Mouse (Mus musculus): ENCODE measurements at regions not wholly inside any gene's neighbourhood (a gene's known extent, or its start where the extent isn't known, plus 50 kb on each side); places are given as distances from the start of the nearest gene placed in this dataset.

- no peak for DNase-seq (ENCODE audit: low spot score)
Measured at GRCm38 (mm10) chr4:9005938-9006626, 767.2 kb upstream of the Car8 start.

GRCm38 (mm10) chr4:9003891-9004290 is 765.0 kb upstream of the Car8 start:
- DNase-seq (ENCODE audit: low spot score) = no peak

DNA sequence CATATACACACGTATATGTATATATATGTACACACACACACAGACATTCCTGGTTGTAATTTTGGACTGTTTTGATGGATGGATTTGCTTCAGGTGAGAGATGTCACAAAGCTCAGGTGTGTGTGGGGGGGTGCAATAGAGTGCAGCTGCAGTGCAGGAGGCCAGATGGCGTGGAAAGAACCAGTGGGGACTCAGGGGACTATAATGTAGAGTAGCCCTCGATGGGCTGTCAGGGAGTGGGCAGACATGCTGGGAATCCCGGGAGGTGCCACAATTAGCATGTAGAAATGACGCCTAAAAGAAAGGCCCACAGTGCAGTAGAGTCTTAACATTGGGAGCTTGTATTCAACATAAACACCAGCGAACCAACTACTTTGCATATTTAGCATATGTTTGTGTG is 763.5 kb upstream of the Car8 start:
- DNase-seq (ENCODE audit: low spot score) = no peak

- DNase-seq (ENCODE audit: low spot score) = no peak
Measured at GRCm38 (mm10) chr4:8998606-8999005, 759.8 kb upstream of the Car8 start.

- no peak for DNase-seq (ENCODE audit: low spot score)
Measured at GRCm38 (mm10) chr4:8992171-8992570, 753.3 kb upstream of the Car8 start.

DNA sequence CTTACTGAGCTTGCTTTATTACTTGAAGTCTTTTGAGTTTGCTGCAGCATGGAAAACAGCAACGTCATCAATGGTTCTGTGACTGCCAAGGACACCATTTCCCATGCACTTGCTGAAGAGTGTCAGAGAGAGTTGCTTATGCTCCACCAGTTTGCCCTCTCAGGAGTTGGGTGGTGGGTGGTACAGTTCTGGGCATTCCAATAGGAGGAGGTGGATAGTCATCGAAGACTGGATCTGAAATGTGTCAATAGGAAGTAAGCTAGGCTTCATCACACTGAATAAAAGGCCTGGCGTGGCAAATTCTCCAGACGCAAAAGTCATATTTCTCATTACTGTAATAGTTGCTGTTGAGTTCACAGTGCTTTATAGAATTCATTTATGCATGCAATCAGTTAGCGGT is 751.7 kb upstream of the Car8 start:
- DNase-seq (ENCODE audit: low spot score) = no peak

DNA sequence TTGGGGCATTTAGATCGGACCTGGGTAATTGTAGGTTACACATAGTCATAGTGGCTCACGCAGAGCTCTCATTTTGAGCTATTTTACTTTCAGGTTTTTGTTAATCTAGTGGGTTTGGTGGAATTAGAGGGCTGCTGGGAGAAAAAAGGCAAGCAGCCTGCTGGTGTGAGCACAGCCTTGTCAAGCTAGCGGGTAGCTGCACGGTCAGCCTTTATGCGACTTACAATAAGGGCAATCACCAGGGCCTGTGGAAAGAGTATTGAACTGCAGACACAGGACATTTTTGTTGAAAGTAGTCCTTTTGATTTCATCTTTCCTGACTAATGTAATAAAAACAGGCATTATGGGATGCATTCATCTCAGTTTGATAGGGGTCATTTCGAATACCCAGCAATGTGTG is 750.8 kb upstream of the Car8 start:
- no peak for DNase-seq (ENCODE audit: low spot score)

- no peak for DNase-seq (ENCODE audit: low spot score)
Measured at GRCm38 (mm10) chr4:8989110-8989509, 750.3 kb upstream of the Car8 start.

DNA sequence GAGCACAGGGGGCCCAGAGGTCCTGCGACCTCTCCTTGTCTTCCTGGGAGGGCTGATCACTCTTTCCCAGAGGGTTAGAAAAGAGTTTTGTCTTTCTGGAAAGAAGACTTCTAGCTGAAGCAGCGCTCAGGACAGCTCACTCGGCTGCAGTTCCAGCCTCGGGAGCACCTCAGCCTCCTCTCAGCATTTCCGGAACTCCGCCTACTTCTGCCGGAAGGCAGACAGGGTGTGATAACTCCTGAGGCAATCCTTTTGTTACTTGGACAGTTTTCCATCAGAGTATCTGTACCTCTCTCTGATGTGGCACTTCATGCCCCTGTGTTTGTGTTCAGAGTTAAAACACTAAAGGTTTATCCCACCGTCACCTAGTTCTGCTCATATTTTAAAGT is 749.5 kb upstream of the Car8 start:
- DNase-seq (ENCODE audit: low spot score) = no peak

DNA sequence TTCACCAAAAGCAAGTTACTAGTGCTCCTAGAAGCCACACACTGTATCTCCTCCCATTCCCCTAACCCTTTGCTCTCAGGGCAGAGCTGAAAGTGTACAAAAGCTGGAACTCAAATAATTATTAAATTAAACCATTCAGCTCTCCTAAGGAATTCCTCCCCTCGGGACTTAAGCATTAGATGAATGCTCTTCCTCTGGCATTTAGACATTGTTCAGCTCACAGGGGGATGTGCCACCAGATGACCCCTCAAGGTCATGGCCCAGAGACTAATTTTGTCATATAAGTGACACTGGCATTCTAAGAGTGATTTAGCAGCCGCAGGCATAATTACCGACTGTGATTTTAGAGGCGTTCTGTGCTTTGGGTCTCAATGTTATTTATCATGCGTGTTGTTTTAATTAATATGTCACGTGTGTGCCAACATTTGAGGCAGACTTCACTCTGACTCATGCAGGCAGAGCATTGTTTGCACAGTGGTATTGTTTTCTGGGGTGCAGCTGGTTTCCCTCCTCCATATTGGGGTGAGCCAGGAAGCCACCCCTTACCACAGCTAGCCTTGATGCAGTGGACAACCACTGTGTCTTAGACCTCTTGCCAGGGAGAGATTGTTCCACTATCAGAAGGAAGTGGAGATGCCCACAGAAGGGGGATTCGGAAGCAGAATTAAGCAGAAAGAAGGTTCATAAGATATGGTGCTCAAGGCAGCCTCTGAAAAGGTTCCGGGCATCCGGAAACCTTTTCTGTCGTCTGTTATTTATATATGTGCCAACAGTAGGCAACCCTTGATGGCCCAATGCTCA is 748.9 kb upstream of the Car8 start:
- DNase-seq (ENCODE audit: low spot score) = no peak

DNA sequence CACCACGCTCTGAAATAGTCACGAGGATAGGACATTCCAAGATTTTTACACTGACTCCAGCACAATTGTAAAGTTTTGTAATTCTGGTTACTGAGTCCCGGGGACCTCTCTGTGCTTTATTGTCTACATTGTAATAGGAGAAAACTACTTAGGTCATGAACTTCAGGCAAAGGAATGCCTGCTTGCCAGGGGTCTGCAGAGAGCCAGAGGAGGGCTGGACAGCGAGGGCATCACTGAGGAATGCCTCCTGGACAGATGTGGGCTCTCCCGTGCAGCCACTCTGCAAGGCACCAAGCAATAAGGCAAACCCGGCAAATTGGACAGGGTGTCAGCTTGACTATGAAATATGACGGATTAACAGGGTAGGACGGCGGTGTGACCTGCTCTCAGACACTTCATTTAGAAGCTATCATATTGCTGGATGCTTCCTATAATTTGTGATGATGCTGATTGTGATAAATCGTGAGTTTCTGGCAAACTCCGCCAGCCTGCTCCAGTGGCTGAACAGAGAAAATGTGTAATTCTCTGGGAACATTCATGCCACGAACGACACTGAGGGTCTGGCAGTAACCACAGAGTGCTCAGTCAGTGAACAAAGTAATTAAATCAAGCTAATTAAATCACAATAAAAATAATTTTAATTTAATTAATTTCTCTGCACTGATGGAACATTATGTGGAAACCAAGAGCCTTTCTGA is 747.7 kb upstream of the Car8 start:
- no peak for DNase-seq (ENCODE audit: low spot score)

- DNase-seq (ENCODE audit: low spot score) = no peak
Measured at GRCm38 (mm10) chr4:8984059-8984606, 745.3 kb upstream of the Car8 start.

DNA sequence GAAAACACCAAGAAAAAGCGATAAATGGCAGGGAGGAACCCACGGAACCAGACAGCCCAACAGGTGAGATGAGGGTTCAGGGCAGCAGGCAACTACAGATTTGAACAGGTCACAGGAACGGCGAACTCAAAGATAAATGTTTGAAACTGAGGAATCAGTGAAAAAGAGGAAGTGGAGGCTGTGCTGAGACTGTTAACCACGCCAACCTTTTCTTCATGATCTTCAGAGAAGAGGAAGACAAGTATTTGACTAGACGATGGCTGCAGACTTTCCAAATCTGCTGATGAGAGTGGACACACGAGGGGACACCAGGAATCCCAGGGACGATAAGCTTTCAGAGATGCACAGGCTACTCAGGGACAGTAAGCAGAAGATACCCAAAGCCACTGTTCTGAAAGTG is 740.1 kb upstream of the Car8 start:
- no peak for DNase-seq (ENCODE audit: low spot score)

- no peak for DNase-seq (ENCODE audit: low spot score)
Measured at GRCm38 (mm10) chr4:8969951-8970455, 731.2 kb upstream of the Car8 start.

DNA sequence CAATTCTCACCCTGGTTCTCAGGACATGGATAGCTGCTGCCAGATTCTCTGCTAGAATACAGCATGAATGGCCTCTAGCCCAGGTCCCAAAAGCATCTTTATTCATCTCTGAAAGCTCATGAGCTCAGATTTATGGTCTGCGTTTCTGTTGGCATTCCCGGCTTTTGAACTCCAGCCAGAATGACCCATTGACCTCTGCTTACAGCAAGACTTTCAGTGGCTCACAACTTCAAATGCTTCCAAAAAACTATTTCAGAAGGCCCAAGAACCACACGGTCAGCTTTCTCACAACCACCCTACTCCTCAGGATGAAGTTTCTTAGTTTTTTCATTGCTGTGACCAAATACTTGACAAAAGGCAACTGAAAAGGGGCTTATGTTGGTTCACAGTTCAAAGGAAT is 729.9 kb upstream of the Car8 start:
- no peak for DNase-seq (ENCODE audit: low spot score)

GRCm38 (mm10) chr4:8967986-8968385 is 729.1 kb upstream of the Car8 start:
- DNase-seq (ENCODE audit: low spot score) = no peak

GRCm38 (mm10) chr4:8965563-8965962 is 726.7 kb upstream of the Car8 start:
- no peak for DNase-seq (ENCODE audit: low spot score)

GRCm38 (mm10) chr4:8962959-8963572 is 724.2 kb upstream of the Car8 start:
- no peak for DNase-seq (ENCODE audit: low spot score)

- no peak for DNase-seq (ENCODE audit: low spot score)
Measured at GRCm38 (mm10) chr4:8961851-8962250, 723.0 kb upstream of the Car8 start.

DNA sequence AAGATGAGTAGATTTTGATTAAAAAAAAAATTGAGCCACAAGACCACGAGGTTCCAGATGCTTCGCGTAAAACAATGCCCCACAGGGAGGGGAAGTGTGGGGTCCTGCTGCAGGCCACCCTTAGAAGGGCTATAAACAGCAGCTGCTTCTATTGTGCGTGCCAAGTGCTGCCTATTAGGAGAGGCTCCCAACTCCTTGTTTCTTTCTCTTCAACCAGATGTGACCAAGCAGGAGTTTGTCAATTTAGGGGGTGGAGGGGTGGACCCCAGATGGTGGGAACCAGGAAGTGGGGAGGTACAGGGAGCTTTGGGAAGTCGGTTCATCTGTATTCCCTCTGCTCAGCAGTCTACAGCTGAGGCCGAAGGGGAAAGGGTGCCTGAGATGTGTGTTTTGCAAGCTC is 718.9 kb upstream of the Car8 start:
- no peak for DNase-seq (ENCODE audit: low spot score)

DNA sequence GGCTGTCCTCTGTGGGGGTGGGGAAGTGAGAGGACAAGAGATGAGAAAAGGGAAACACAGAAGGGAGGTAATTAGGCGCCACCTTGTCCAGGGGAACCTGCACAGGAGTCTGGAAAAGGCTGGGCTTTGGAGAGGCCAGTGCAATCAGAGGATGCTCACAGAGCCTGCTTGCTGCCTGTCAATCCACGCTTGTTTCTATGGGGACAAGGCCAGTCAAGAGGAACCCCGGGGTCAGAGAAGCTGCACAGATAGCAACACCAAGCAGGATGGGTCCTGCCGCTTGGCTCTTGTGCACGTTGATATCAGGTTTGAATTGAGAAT is 718.1 kb upstream of the Car8 start:
- DNase-seq (ENCODE audit: low spot score) = no peak
